Mouse (Mus musculus) stomach, embryonic 16.5 days (tissue): Measurements from ENCODE around the gene Tectb. TPM values are rescaled to one million over a fixed set of nuclear protein-coding genes. Genes with fewer than 3 reads are reported as not detected.
"Not testable (repeated sequence)": the region's sequence is repeated elsewhere in the genome, so short reads cannot be mapped to it uniquely, and the experiment has no call there.

Source experiments
- ATAC-seq: fragments of 200-750 bp; cut with Nextera tagmentation; 2 replicates; pipeline ENCODE4 v1.8.0; 2017; ENCODE audit warnings: moderate number of reproducible peaks, moderate TSS enrichment; ENCODE audit not compliant: insufficient read depth, low FRiP score
- H3K27ac ChIP-seq: fragments of 300-500 bp; sonication (generic); 2 replicates; pipeline ENCODE4 v1.5.1; 2014; ENCODE audit warnings: low read length
- H3K27me3 ChIP-seq: fragments of 300-500 bp; sonication (generic); 2 replicates; pipeline ENCODE4 v1.6.1; 2014; ENCODE audit warnings: low read length, control low read depth, mixed read lengths; ENCODE audit not compliant: control insufficient read depth, insufficient read depth
- H3K36me3 ChIP-seq: fragments of 300-500 bp; sonication (generic); 2 replicates; pipeline ENCODE4 v1.6.1; 2014; ENCODE audit warnings: low read length; ENCODE audit not compliant: control insufficient read depth, insufficient read depth
- H3K4me1 ChIP-seq: fragments of 300-500 bp; sonication (generic); 2 replicates; pipeline ENCODE4 v1.6.1; 2014; ENCODE audit warnings: low read length, control low read depth, mixed read lengths; ENCODE audit not compliant: control insufficient read depth, insufficient read depth
- H3K4me2 ChIP-seq: fragments of 300-500 bp; sonication (generic); 2 replicates; pipeline ENCODE4 v1.6.1; 2014; ENCODE audit warnings: low read depth, low read length, mixed read lengths
- H3K4me3 ChIP-seq: fragments of 300-500 bp; sonication (generic); replicated peaks from 2 replicates; pipeline ENCODE4 v1.5.1; 2014; ENCODE audit warnings: mild to moderate bottlenecking, low read length
- H3K9ac ChIP-seq: fragments of 300-500 bp; sonication (generic); 2 replicates; pipeline ENCODE4 v1.6.1; 2014; ENCODE audit warnings: low read length
- H3K9me3 ChIP-seq: fragments of 300-500 bp; sonication (generic); replicated peaks from 2 replicates; pipeline ENCODE4 v1.6.1; 2016; ENCODE audit warnings: low read length, control low read depth; ENCODE audit not compliant: control insufficient read depth
- WGBS: fragments of 180-500 bp; shearing (Covaris S2); extraction: QIAGEN DNeasy Blood & Tissue Kit; methylation state at CpG from one replicate; pipeline ENCODE4 v1.1.7; 2014; 5-methylcytosine and 5-hydroxymethylcytosine counted together
- polyA plus RNA-seq: library from polyadenylated mRNA; unstranded; fragments of >200 nt; fragmentation: Nextera tagmentation; extraction: Ambion mirVana; gene quantifications from 2 replicates; pipeline ENCODE4 v1.2.1, GENCODE M21; 2015

Gene Tectb
- polyA plus RNA-seq, 1 experiment from 2014 or later, result 0.13 TPM

DNA sequence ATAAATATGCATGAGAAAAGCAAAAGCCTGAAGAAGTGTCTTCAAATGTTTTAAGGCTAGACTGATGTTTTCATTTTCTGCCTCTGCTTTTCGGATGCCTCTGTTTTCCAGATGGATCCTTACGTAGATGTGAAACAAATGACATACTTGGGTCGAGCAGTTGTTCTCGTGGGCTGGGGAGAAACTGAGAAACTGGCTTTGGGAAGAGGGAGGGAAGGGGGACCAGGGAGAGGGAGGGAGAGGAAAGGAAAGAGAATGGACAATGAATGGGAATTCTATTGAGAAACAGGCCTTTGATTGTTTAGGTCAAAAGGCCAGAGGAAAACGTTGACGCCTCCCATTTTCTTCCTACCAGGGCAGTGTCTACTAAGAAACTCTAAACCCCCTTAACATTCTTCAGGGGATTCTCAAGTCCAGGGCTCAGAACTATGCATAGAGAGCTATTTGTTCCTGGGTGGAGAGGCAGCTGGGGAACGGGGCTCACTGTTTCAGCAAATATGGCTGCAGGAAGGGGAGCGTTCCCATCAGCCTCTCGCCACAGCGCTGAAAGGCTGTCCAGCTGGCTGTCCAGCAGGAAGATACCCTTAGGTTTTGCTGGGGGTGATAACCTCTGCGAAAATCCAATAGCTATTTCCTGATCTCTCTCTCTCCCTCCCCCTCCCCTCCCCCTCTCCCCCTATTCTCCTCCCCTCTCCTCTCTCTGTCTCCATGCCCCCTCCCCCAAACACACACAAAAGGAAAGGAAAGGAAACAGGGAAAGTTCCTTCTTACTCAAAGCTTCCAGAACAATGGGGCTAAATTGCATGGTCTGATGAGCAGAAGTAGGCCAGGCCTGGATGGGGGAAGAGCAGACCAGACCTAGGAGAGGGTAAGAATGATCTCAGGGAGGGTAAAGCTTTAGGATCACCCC lies 36.9 kb upstream of the Tectb start:
- Histone ChIP-seq H3K9ac (no peak overlapping the region), H3K4me1 (peaks cover 5% of the 10 kb centered on the region; the same call in 1 of the 2 replicates), H3K27ac (no peak overlapping the region), H3K9me3 (no peaks in the 10 kb centered on the region), H3K4me2 (no peak overlapping the region), H3K27me3 (no peaks in the 10 kb centered on the region), H3K36me3 (no peaks in the 10 kb centered on the region), H3K4me3 (no peak overlapping the region)
- no peak for ATAC-seq
- 46% methylated on average over 11 of the region's 11 CpGs for WGBS

DNA sequence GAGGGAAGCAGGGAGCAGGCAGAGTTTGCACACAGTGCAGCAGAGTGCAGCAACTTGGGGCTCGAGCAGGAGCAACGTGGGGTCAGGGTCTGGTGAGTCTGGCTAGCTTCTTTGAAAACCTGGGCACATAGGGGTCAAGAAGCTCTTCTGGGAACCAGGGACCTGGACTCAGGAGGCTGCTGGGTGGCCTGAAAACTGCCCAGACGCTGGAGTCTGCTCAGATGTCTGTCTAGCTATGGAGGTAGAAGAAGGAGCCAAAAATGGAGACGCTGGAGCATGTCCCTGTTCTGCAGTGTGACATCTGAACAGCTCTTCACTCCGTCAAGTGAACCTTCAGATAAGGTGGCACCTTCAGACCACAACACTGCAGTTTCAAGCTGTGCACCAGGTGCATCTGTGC lies 35.8 kb upstream of the Tectb start:
- ATAC-seq, result no peak
- Histone ChIP-seq H3K27ac (no peak overlapping the region), H3K4me3 (no peak overlapping the region), H3K27me3 (no peaks in the 10 kb centered on the region), H3K4me2 (no peak overlapping the region), H3K9me3 (no peaks in the 10 kb centered on the region), H3K36me3 (no peaks in the 10 kb centered on the region), H3K4me1 (peaks cover 5% of the 10 kb centered on the region; the same call in 1 of the 2 replicates), H3K9ac (no peak overlapping the region)
- WGBS, result 79% methylated on average over 5 of the region's 5 CpGs

DNA sequence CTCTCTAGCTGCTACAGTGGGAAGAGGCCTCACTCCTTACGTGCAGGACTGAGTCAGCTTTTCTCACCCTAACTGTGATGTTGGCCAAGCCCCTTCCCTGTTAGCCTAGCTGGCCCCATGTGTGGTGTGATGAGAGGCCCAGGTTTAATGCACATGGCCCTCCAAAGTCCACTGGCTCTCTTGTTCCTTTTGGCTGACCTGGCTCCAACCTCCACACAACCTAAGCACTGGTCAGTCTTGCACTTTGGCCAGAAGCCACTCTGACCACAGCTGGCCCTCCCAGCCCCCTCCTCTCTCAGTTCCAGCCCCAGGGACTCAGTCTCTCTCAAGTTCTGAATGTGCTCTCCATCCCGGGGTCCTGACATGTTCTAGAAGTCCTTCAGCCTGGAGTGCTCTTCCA lies 35.4 kb upstream of the Tectb start:
- Histone ChIP-seq H3K27ac (no peak overlapping the region), H3K9me3 (no peaks in the 10 kb centered on the region), H3K4me1 (peaks cover 5% of the 10 kb centered on the region; the same call in 1 of the 2 replicates), H3K4me3 (no peak overlapping the region), H3K27me3 (no peaks in the 10 kb centered on the region), H3K9ac (no peak overlapping the region), H3K4me2 (no peak overlapping the region), H3K36me3 (no peaks in the 10 kb centered on the region)
- no peak for ATAC-seq
- 73% methylated on average over 2 of the region's 2 CpGs for WGBS

DNA sequence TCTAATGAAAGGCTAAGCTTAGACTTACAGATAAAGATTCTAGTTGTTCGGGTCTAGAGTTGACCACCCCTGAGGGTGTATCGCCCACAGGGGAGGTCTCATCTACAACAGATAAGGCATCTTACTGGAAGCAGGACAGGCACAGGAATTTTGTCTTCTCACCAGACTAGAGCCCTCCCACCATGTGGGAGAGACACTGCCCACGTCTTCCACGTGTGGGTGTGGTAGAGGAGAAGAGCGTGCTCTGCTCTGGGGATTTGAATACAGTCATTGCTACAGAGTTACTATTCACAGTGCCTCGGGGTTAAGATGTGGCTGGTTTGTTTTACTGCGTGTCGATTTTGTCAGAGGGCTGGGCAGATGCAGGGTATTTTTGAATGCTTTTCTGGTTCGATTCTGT lies 33.0 kb upstream of the Tectb start:
- no peak overlapping the region for H3K27ac ChIP-seq
- H3K4me2 ChIP-seq, result no peak overlapping the region
- H3K27me3 ChIP-seq, result no peaks in the 10 kb centered on the region
- H3K4me3 ChIP-seq, result no peak overlapping the region
- H3K9me3 ChIP-seq, result no peaks in the 10 kb centered on the region
- no peak overlapping the region for H3K9ac ChIP-seq
- no peaks in the 10 kb centered on the region for H3K36me3 ChIP-seq
- ATAC-seq, result no peak
- peaks cover 5% of the 10 kb centered on the region; the same call in 1 of the 2 replicates for H3K4me1 ChIP-seq
- 56% methylated on average over 9 of the region's 9 CpGs for WGBS

DNA sequence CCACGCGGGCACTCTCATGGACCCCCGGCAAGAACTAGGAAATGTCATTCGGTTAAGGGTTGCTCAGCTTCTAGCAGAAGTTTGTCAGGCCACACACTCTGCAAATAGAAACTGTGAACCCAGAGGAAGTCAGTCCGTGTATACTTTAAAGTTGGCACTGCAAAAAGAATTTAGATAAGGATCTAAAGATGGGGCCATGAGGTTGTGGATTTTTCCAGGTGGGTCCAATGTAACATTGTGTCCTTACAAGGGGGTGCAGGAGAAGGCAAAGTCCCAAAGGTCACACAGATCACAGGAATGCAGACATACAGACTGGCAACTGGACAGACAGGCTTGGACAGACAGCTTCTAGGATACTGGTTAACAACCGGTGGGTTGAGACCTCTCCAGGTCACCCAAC lies 32.4 kb upstream of the Tectb start:
- 0 out of 2 replicates have a peak, but pooled peaks have one; percentile 27 for ATAC-seq
- Histone ChIP-seq H3K27ac (no peak overlapping the region), H3K27me3 (no peaks in the 10 kb centered on the region), H3K9me3 (no peaks in the 10 kb centered on the region), H3K4me2 (no peak overlapping the region), H3K4me3 (no peak overlapping the region), H3K36me3 (no peaks in the 10 kb centered on the region), H3K9ac (no peak overlapping the region), H3K4me1 (peaks cover 5% of the 10 kb centered on the region; the same call in 1 of the 2 replicates)
- 60% methylated on average over 6 of the region's 6 CpGs for WGBS

DNA sequence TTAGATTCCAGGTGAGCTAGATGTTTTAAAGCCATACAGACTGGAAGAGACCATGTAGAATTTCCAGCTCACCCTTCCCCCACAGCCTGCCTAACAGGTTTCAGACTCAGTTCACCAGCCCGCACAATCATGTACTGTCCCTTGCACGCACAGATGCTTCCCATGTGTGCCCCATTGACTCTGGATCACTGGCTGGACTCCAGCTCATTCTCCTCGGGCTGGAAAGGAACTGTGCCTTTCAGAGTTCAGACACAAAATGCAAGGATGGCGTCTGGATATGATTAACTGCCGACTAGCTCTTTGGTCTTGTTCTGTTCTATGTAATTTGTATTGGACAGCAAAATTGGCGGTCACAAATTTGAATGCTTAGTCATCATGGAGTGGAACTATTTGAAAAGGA lies 30.9 kb upstream of the Tectb start:
- Histone ChIP-seq H3K9ac (no peak overlapping the region), H3K27me3 (no peaks in the 10 kb centered on the region), H3K4me2 (no peak overlapping the region), H3K27ac (no peak overlapping the region), H3K9me3 (no peaks in the 10 kb centered on the region), H3K4me3 (no peak overlapping the region), H3K4me1 (peaks cover 5% of the 10 kb centered on the region; the same call in 1 of the 2 replicates), H3K36me3 (no peaks in the 10 kb centered on the region)
- WGBS, result 63% methylated on average over 6 of the region's 6 CpGs
- no peak for ATAC-seq

DNA sequence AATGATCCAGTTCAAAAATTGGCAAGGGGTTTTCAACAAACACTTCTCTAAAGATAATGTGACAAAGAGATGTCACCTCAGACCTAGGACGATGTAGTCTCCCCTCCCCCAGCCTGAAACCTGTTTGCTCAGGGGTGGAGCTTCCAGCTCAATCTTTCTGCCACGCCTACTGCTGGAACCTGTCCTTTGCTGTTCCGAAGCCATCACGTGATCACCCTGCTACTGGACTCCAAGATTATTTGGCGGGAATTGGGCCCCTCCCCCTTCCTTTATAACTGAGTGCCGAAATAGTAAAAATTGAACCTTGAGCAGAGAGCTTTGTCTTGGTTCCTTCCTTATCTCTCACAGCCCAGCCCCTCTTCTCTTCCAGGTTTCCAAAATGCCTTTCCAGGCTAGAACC lies 28.3 kb upstream of the Tectb start:
- H3K9me3 ChIP-seq, H3K36me3 ChIP-seq, H3K27ac ChIP-seq, H3K4me3 ChIP-seq, H3K27me3 ChIP-seq, H3K4me1 ChIP-seq, ATAC-seq, H3K9ac ChIP-seq, H3K4me2 ChIP-seq: not testable (repeated sequence)
- WGBS, result 57% methylated on average over 6 of the region's 6 CpGs

DNA sequence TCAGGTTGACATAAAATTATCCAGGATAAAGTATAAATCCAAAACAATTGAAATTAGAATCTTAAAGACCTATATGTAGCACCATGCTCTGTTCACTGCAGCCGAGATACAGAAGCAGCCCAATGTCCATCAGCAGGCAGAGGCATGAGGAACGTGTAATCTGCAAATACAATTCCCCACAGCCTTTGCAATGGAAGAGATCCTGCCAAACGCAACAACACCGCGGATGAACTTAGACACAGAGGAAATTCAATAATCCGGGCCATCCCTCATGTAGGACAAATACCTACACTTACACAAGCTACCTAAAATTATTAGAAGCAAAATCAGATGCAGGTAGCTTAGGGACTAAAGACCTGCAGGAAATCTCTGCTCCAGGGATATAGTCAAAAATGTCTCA lies 27.6 kb upstream of the Tectb start:
- Histone ChIP-seq H3K9ac (no peak overlapping the region), H3K4me2 (no peak overlapping the region), H3K36me3 (no peaks in the 10 kb centered on the region), H3K4me1 (no peaks in the 10 kb centered on the region), H3K4me3 (no peak overlapping the region), H3K27ac (no peak overlapping the region), H3K9me3 (no peaks in the 10 kb centered on the region), H3K27me3 (no peaks in the 10 kb centered on the region)
- 87% methylated on average over 6 of the region's 6 CpGs for WGBS
- no peak for ATAC-seq

DNA sequence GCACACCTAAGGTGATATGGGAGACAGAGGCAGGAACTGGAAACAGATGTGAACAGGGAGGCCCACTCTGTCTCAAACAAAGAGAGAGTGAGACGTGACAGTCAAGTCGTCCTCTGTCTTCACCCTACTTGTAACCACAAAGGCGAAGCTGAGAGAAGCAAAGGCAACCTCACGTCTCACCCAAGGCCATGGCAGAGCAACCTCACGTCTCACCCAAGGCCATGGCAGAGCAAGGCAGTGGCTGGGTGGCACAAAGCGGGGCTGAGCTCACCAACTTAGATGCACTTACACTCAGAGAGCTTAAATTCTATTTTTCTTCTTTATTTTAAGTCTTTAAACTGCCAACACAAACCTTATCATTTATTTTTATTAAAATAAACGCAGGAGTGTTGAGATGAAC lies 23.5 kb upstream of the Tectb start:
- Histone ChIP-seq H3K4me1 (no peaks in the 10 kb centered on the region), H3K9me3 (no peaks in the 10 kb centered on the region), H3K4me2 (no peak overlapping the region), H3K36me3 (no peaks in the 10 kb centered on the region), H3K27me3 (no peaks in the 10 kb centered on the region), H3K9ac (no peak overlapping the region), H3K27ac (no peak overlapping the region), H3K4me3 (no peak overlapping the region)
- WGBS, result 88% methylated on average over 7 of the region's 7 CpGs
- ATAC-seq, result no peak
